Mouse (Mus musculus): Measurements from ENCODE around the gene Gm10803.
"Not testable (repeated sequence)": the region's sequence is repeated elsewhere in the genome, so short reads cannot be mapped to it uniquely, and the experiment has no call there.

Gm10803 gene

GRCm38 (mm10) chr2:93560268-93560667 is at the start of gene Gm10803:
Gm10803 (plus strand) TSS chr2:93560568.
- not testable (repeated sequence) for DNase-seq (ENCODE audit: low spot score in 2 of 2)

GRCm38 (mm10) chr2:93510839-93511238 is 49.5 kb upstream of the Gm10803 start:
- DNase-seq (ENCODE audit: low spot score in 2 of 2): no peak

- no peak for DNase-seq (ENCODE audit: low spot score in 2 of 2)
These were observed 48.2 kb upstream of the Gm10803 start for GRCm38 (mm10) chr2:93512130-93512529.

- no peak for DNase-seq (ENCODE audit: low spot score in 2 of 2)
These were observed 45.1 kb upstream of the Gm10803 start for GRCm38 (mm10) chr2:93515246-93515645.

GRCm38 (mm10) chr2:93521042-93521441 is 39.3 kb upstream of the Gm10803 start:
- DNase-seq (ENCODE audit: low spot score in 2 of 2): no peak

- no peak for DNase-seq (ENCODE audit: low spot score in 2 of 2)
These were observed 38.8 kb upstream of the Gm10803 start for GRCm38 (mm10) chr2:93521571-93521970.

- DNase-seq (ENCODE audit: low spot score in 2 of 2): no peak
These were observed 38.4 kb upstream of the Gm10803 start for GRCm38 (mm10) chr2:93522005-93522404.

GRCm38 (mm10) chr2:93525033-93525762 is 35.2 kb upstream of the Gm10803 start:
- DNase-seq (ENCODE audit: low spot score in 2 of 2): no peak

- DNase-seq (ENCODE audit: low spot score in 2 of 2): no peak
These were observed 30.8 kb upstream of the Gm10803 start for GRCm38 (mm10) chr2:93529602-93530001.

GRCm38 (mm10) chr2:93533891-93534290 is 26.5 kb upstream of the Gm10803 start:
- no peak for DNase-seq (ENCODE audit: low spot score in 2 of 2)

- no peak for DNase-seq (ENCODE audit: low spot score in 2 of 2)
These were observed 22.9 kb upstream of the Gm10803 start for GRCm38 (mm10) chr2:93537385-93537967.

GRCm38 (mm10) chr2:93538140-93538539 is 22.2 kb upstream of the Gm10803 start:
- DNase-seq (ENCODE audit: low spot score in 2 of 2): no peak

- DNase-seq (ENCODE audit: low spot score in 2 of 2): no peak
These were observed 18.6 kb upstream of the Gm10803 start for GRCm38 (mm10) chr2:93541771-93542170.

GRCm38 (mm10) chr2:93552676-93553521 is 7.5 kb upstream of the Gm10803 start:
- no peak for DNase-seq (ENCODE audit: low spot score in 2 of 2)

- DNase-seq (ENCODE audit: low spot score in 2 of 2): no peak
These were observed 6.5 kb upstream of the Gm10803 start for GRCm38 (mm10) chr2:93553905-93554304.

- no peak for DNase-seq (ENCODE audit: low spot score in 2 of 2)
These were observed 5.3 kb downstream of the Gm10803 start for GRCm38 (mm10) chr2:93565647-93566046.

- peak in 1 of 2 experiments; percentile 63 for DNase-seq (ENCODE audit: low spot score in 2 of 2)
These were observed 7.3 kb downstream of the Gm10803 start for GRCm38 (mm10) chr2:93567675-93568074.

GRCm38 (mm10) chr2:93572565-93572964 is 12.2 kb downstream of the Gm10803 start:
- DNase-seq (ENCODE audit: low spot score in 2 of 2): no peak

GRCm38 (mm10) chr2:93581271-93581670 is 20.9 kb downstream of the Gm10803 start:
- no peak for DNase-seq (ENCODE audit: low spot score in 2 of 2)

GRCm38 (mm10) chr2:93585821-93586220 is 25.5 kb downstream of the Gm10803 start:
- DNase-seq (ENCODE audit: low spot score in 2 of 2): no peak

- DNase-seq (ENCODE audit: low spot score in 2 of 2): no peak
These were observed 27.1 kb downstream of the Gm10803 start for GRCm38 (mm10) chr2:93587446-93587845.

- no peak for DNase-seq (ENCODE audit: low spot score in 2 of 2)
These were observed 29.5 kb downstream of the Gm10803 start for GRCm38 (mm10) chr2:93589875-93590274.

GRCm38 (mm10) chr2:93591706-93592105 is 31.3 kb downstream of the Gm10803 start:
- DNase-seq (ENCODE audit: low spot score in 2 of 2): no peak
